Mouse (Mus musculus) mouse trophoblast stem cell (cell line): ENCODE measurements around the gene Lins1.

Source experiments
- in situ Hi-C, 2 experiments: fragments of 300-500 bp; cut with MseI, MboI; formaldehyde crosslinking; loops; 2 replicates in 1 of 2; 3 replicates in 1 of 2; pipeline ENCODE4 v1.15.1; 2025

The Lins1 gene

GRCm38 (mm10) chr7:66728072-66728471 lies 38.4 kb downstream of the Lins1 start:
- in situ Hi-C loops, result no loop called here

DNA sequence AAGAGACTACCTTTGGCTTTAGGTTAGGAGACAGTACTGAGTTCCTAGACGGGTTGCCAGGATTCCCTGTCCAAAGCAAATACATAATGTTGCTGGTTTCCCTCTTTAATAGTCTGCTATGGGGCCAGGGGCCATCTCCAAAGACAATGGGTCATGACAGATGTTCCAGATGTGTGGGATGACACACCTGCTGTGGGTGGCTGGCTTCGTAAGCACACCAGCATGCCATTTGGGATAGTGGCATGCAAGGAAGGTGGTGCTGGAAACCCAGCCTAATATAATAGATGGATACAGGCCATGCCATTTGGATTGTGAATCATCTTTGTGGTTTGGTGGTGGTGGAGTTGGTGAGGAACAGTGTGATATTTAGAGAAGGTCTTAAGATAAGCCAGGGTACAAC lies 39.5 kb downstream of the Lins1 start:
- in situ Hi-C loops, result no loop called here

DNA sequence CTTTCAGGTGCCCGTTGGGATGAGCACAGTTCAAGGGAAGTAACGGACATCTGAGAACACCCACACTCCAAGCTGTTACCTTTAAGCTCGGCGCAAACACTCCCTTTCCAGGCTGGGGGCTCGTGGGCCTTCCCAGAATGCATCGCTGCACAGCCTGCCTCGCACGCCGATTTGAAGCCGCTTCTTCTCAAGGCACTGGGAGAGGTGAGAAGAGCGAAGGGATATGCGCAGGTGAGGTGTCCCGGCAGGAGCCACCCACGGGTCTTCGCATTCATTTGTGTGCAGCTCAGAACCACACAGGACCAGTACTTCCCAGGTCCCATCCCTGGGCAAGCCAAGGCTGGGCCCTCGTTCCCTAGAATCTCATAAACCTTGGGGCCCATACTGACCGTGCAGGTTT lies 43.7 kb downstream of the Lins1 start:
- in situ Hi-C loops, result no loop called here

DNA sequence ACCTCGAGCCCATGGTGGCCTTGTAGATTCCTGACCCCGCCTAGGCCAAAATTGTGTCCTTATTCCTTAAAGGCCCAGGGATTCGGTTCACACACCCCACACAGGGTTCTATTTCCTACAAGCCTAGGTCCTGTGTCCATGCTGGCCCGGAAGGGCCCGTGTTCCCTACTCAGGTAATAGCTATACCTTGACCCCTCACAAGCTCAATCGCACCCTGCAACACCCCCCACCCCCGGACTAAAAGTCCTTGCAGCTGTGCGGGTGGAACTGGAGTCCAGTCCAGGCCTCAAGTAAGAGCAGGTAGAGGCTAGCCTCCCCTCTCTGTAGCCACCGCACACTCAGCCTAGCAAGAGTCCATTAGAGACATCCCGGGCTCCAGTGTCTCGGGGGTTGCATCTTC lies 44.2 kb downstream of the Lins1 start:
- in situ Hi-C loops, result no loop called here

DNA sequence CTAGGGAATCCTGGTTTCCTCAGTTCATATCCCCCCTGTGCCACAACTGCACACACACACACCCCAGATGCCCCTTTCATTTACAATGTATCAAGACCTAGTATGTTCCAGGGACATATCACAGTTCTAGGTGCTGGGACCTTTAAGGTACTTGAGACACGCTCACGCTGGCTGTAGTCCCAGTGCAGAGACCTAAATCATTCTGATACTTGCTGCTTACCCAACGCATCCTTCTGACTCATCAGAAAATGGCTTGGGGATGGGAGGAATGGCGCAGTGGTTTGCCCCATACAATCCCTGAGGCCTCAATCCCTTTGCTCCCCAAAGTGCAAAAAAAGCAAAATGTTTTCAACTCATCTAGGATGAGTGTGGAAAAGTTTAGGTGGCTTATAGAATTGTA lies 44.8 kb downstream of the Lins1 start:
- in situ Hi-C loops, result no loop called here

DNA sequence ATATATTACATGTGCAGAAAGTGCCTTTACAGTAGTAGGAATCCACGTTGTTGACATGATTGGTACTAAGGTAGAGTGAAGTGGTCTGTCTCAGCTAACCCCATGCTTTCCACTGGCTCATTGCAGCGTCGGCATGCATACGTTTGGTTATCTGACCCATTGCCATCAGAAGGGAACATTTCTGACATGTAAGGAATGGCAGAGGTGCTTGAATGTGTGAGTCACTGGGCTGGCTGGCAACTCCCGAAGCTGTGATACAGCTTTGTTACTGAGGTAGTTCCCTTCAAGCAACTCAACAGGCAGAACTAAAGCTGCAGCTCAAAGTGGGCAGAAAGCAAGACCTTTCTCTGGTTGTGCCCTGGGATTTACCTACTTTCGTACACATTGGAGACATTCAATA lies 45.3 kb downstream of the Lins1 start:
- in situ Hi-C loops, result no loop called here

DNA sequence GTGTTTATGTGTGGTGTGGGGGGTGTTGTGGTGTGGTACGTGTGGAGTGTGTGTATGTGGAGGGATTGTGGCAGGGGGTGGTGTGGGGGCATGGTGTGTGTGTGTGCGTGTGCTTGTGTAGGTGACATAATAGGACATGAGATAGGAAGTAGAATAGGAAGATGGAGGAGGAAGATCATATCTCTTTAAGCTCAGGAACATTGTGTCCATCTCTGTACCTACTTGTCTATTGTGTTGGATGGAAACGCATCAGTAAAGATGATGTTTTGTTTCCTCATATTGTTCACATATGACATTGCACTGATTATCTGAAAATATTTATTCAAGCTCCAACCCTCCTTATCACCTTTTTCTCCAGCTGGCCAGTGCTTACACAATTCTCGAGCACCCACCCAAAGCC lies 47.7 kb downstream of the Lins1 start:
- in situ Hi-C loops, result no loop called here

DNA sequence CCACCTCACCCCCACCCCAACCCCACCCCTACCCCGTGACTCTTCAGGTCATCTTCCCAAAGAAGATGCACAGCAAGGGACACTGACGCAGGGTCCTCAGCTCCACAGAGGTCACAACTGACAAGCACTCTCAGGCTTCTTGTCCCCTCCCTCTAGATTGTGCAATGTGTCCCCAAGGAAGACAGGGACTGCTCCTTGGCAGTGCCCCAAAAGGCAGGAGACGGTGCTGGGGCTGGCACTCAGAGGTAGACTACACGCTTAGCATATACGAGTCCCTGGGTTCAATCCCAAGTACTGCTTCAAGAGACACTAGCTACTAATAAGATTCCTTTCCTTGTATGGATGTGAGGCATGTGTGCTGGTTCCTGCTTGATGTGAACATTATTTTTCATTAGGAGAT lies 51.3 kb downstream of the Lins1 start:
- in situ Hi-C loops, result no loop called here

GRCm38 (mm10) chr7:66741412-66741811 lies 51.7 kb downstream of the Lins1 start:
- in situ Hi-C loops, result no loop called here

- in situ Hi-C loops, result no loop called here
Observed at GRCm38 (mm10) chr7:66743377-66743781, 53.7 kb downstream of the Lins1 start, which contains the start of gene Cers3. Gene Cers3, plus strand, starts transcription at chr7:66743504.

GRCm38 (mm10) chr7:66746972-66747371 lies 57.3 kb downstream of the Lins1 start:
- in situ Hi-C loops, result no loop called here

- in situ Hi-C loops, result no loop called here
Observed at GRCm38 (mm10) chr7:66749998-66750397, 60.3 kb downstream of the Lins1 start.

GRCm38 (mm10) chr7:66753816-66754215 lies 64.1 kb downstream of the Lins1 start:
- in situ Hi-C loops, result no loop called here

GRCm38 (mm10) chr7:66755611-66756010 lies 65.9 kb downstream of the Lins1 start:
- in situ Hi-C loops, result no loop called here
